Mouse (Mus musculus): Measurements from ENCODE around the gene Parp9. TPM values are rescaled to one million over a fixed set of nuclear protein-coding genes. Genes with fewer than 3 reads are reported as not detected.
"Not testable (repeated sequence)": the region's sequence is repeated elsewhere in the genome, so short reads cannot be mapped to it uniquely, and the experiment has no call there.

Parp9 gene
- total RNA-seq, 2 experiments from 2014 or later, result 21.3 to 30.7 TPM

DNA sequence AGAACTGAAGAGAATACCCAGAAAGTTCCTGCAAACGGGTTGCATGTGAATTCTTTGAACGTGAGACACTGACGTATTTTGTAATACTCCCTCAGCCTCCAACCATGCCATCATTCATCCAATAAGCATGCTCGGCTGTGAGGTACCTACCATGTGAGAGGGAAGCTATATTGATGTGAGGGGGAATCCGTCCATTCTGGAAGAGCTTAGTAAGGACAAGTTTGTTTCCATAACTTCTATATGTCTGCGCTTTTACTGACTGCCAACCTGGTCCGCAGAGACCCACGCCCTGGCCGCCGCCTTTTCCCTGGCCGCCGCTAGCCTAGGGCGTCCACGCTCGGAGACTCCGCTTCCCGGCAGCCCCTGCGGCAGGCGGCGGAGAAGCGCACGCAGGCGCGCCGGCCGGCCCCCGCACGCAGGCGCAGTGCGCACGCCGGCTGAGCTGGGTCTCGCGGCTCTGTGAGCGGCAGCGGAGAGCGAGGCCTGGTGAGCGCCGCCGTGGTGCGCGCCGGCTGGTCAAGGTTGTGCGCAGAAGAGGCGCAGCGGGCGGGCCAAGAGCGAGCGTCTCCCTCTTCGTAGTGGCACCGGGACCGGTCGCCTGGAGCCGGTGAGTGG is 44.7 kb downstream of the Parp9 start:
- ATAC-seq (replicated peaks; ENCODE audit: low FRiP score, poor library complexity, severe bottlenecking), result peak; percentile 77

DNA sequence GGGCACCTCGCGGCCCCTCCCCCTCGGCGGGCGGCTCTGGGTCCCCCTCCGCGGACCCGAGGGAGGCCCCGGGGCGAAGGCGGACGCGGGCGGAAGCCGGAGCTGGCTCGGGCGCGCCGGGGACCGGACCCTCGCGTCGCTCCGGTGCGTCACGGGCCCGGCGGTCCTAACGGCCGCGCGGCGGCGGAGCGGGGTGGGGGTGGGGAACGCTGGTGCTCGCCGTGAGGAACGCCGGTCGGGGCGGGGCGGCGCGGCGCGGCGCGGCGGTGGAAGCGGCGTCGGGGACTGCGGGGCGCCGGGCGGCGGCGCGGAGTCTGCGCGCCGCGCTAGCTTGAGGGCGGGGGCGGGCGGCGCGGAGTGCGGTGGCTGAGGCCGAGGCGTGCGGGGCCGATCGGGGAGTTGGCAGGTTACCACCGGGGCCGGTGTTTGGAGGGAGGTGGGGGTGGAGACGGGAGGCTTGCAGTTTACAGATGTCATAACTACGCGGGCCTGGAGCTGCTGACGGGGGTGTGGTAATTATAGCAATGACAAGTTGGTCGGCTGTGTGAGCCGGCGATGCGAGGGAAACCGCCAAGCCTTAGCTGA is 45.3 kb downstream of the Parp9 start:
- peak; percentile 41 for ATAC-seq (replicated peaks; ENCODE audit: low FRiP score, poor library complexity, severe bottlenecking)

DNA sequence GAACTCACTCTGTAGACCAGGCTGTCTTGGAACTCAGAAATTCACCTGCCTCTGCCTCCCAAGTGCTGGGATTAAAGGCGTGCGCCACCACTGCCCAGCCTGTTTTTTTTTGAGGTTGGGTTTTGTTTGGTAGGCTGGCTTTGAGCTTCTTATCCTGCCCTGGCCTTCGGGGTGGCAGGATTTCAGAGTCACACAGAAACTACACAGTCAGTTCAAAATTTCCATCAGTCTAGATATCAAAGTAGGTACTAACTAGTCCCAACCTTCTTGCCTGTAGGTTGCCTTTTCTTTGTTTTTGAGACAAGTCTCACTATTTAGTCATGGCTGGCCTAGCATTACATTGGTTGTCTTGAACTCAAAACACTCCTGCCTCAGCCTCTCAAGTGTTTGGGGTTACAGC is 46.2 kb downstream of the Parp9 start:
- no peak for ATAC-seq (replicated peaks; ENCODE audit: low FRiP score, poor library complexity, severe bottlenecking)

DNA sequence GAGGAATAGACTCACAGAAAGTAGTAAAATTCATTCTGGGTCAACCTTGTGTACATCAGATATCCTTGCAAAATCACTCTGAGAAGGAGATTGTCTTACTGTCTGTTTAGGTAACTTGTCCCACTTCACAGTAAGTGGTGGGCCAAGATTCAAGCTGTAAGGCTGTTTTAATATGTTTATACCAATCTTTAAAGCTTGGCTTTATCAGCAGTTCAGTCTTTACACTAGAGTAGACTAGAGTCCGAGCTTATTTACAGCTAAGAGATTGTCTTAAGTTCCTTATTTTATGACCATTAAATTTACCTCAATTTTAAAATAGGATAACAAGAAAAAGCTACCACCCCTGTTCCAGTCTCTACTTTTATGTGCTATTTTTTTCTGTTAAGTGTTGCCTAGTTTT is 49.7 kb downstream of the Parp9 start:
- ATAC-seq (replicated peaks; ENCODE audit: low FRiP score, poor library complexity, severe bottlenecking), result no peak

DNA sequence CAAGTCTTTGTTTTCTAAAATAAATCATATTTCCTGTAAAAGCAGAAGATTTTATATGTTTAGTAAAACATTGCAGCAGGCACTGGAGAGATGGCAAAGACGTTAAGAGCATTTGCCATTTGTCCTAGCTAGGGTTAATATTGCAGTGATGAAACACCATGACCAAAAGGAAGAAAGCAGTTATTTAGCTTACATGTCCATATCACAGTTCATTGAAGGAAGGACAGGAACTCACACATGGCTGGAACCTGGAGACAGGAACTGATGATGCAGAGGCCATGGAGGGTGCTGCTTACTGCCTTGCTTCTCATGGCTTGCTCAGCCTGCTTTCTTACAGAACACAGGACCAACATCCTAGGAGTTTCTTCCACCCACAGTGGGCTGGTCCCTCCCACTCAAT is 54.1 kb downstream of the Parp9 start:
- ATAC-seq (replicated peaks; ENCODE audit: low FRiP score, poor library complexity, severe bottlenecking), result no peak

DNA sequence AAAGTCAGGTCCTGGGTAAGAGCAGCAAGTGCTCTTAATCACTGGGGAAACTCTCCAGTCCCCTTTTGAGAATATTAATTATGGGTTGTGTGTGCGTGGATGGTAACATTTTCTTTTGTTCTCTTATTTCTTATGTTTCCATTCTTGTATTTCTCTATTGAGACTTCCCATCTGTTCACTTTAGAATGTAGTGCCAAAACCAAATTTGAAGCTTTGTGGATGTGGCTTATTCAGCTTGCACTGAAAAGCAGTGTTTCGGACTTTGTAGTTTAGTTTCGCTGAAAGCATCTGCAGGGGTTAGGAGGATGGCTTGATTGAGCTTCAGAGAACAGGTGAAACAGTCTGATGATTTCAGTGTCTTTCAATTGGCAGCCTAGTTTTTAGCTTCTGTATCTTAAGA is 55.0 kb downstream of the Parp9 start:
- ATAC-seq (replicated peaks; ENCODE audit: low FRiP score, poor library complexity, severe bottlenecking), result no peak

DNA sequence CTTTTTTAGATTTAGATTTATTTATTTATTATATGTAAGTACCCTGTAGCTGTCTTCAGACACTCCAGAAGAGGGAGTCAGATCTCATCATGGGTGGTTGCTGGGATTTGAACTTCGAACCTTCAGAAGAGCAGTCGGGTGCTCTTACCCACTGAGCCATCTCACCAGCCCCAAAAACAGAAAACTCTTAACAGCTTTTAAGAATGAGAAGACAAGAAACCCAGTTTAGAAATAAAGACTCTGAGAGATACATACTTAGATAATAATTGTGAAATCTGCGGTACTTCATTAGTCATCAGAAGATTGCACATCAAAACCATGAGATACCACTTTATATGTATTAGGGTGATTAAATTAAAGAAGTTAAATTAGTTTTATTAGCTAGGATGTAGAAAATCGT is 60.6 kb downstream of the Parp9 start:
- not testable (repeated sequence) for ATAC-seq (replicated peaks; ENCODE audit: low FRiP score, poor library complexity, severe bottlenecking)

DNA sequence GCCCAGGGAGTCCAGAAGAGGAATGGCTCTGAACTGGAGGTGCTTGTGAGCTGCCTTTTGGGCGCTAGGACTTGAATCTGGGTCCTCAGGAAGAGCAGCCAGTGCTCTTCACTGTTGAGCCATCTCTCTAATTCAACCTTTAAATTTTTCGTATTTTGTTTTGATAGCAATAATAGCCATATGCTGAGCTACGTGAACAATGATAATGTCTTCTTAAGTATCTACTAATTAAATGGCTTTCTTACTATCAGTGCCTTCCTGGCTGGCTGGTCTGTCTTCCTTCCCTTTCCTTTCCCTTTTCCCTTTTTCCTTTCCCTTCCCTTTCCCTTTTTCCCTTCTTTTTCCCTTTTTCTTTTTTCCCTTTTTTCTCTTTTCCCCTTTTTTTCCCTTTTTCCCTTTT is 70.1 kb downstream of the Parp9 start:
- no peak for ATAC-seq (replicated peaks; ENCODE audit: low FRiP score, poor library complexity, severe bottlenecking)

DNA sequence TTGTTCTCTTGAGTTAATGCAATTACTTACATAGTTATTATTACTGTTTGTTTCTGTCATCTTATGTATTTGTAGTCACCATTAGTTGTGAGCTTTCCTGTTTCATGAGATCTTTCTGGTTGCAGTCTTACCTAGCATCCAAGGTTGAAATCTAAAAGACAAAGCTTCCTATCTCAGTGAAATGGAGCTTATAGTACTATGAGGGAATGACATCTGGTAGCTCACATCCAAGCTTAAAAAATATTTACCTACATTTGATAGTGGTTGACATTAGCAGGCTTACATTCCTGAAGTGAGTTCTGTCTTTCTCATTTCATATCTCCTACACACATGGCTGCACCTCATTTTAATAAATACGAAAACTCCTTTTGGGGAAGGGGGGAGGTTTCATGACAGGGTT is 78.1 kb downstream of the Parp9 start:
- no peak for ATAC-seq (replicated peaks; ENCODE audit: low FRiP score, poor library complexity, severe bottlenecking)

Other genes with a start within 250 kb of the Parp9 start
- gene Dirc2, start 169.1 kb upstream of the Parp9 start, total RNA-seq (2015; ENCODE audit: low replicate concordance), result 15.2 and 16.7 TPM in 2 replicates
- 19.2 and 23.3 TPM in 2 replicates for gene Dirc2, start 169.1 kb upstream of the Parp9 start, total RNA-seq (2017; ENCODE audit: low replicate concordance)
- 30.4 and 37.4 TPM in 2 replicates for gene Hspbap1, start 168.1 kb upstream of the Parp9 start, total RNA-seq (2015; ENCODE audit: low replicate concordance)
- gene Hspbap1, start 168.1 kb upstream of the Parp9 start, total RNA-seq (2017; ENCODE audit: low replicate concordance), result 63.4 and 71.3 TPM in 2 replicates
- gene Parp14, start 66.9 kb upstream of the Parp9 start, total RNA-seq (2015; ENCODE audit: low replicate concordance), result 17.3 and 18.0 TPM in 2 replicates
- 34.6 and 34.8 TPM in 2 replicates for gene Parp14, start 66.9 kb upstream of the Parp9 start, total RNA-seq (2017; ENCODE audit: low replicate concordance)
- gene Dtx3l, start 681 bp downstream of the Parp9 start, total RNA-seq (2015; ENCODE audit: low replicate concordance), result 13.3 and 15.0 TPM in 2 replicates
- gene Dtx3l, start 681 bp downstream of the Parp9 start, total RNA-seq (2017; ENCODE audit: low replicate concordance), result 25.2 and 25.4 TPM in 2 replicates
- 29.8 and 43.5 TPM in 2 replicates for gene Kpna1, start 40.3 kb downstream of the Parp9 start, total RNA-seq (2015; ENCODE audit: low replicate concordance)
- gene Kpna1, start 40.3 kb downstream of the Parp9 start, total RNA-seq (2017; ENCODE audit: low replicate concordance), result 34.3 and 55.9 TPM in 2 replicates
- gene Wdr5b, start 102.7 kb downstream of the Parp9 start, total RNA-seq (2015; ENCODE audit: low replicate concordance), result 1.7 and 8.6 TPM in 2 replicates
- gene Wdr5b, start 102.7 kb downstream of the Parp9 start, total RNA-seq (2017; ENCODE audit: low replicate concordance), result 2.6 and 3.7 TPM in 2 replicates
- gene Fam162a, start 133.1 kb downstream of the Parp9 start, total RNA-seq (2015; ENCODE audit: low replicate concordance), result 13.0 and 31.1 TPM in 2 replicates
- 8.1 and 37.1 TPM in 2 replicates for gene Fam162a, start 133.1 kb downstream of the Parp9 start, total RNA-seq (2017; ENCODE audit: low replicate concordance)
- gene Ccdc58, start 133.2 kb downstream of the Parp9 start, total RNA-seq (2015; ENCODE audit: low replicate concordance), result 4.8 and 21.3 TPM in 2 replicates
- 2.6 and 10.6 TPM in 2 replicates for gene Ccdc58, start 133.2 kb downstream of the Parp9 start, total RNA-seq (2017; ENCODE audit: low replicate concordance)
- not detected in 2 replicates for gene Csta1, start 192.8 kb downstream of the Parp9 start, total RNA-seq (2015; ENCODE audit: low replicate concordance)
- not detected in 2 replicates for gene Csta1, start 192.8 kb downstream of the Parp9 start, total RNA-seq (2017; ENCODE audit: low replicate concordance)
- 55.3 and 63.3 TPM in 2 replicates for gene Stfa2l1, start 218.3 kb downstream of the Parp9 start, total RNA-seq (2015; ENCODE audit: low replicate concordance)
- 2.2 and 7.4 TPM in 2 replicates for gene Stfa2l1, start 218.3 kb downstream of the Parp9 start, total RNA-seq (2017; ENCODE audit: low replicate concordance)
- 27.0 and 42.1 TPM in 2 replicates for gene Gm5483, start 245.7 kb downstream of the Parp9 start, total RNA-seq (2015; ENCODE audit: low replicate concordance)
- 16.6 and 23.1 TPM in 2 replicates for gene Gm5483, start 245.7 kb downstream of the Parp9 start, total RNA-seq (2017; ENCODE audit: low replicate concordance)

Data from erythroblast, adult 5-6 weeks (primary cell).